23 mouse cellular contexts compared by ENCODE assay signal in the genomic region with DNA sequence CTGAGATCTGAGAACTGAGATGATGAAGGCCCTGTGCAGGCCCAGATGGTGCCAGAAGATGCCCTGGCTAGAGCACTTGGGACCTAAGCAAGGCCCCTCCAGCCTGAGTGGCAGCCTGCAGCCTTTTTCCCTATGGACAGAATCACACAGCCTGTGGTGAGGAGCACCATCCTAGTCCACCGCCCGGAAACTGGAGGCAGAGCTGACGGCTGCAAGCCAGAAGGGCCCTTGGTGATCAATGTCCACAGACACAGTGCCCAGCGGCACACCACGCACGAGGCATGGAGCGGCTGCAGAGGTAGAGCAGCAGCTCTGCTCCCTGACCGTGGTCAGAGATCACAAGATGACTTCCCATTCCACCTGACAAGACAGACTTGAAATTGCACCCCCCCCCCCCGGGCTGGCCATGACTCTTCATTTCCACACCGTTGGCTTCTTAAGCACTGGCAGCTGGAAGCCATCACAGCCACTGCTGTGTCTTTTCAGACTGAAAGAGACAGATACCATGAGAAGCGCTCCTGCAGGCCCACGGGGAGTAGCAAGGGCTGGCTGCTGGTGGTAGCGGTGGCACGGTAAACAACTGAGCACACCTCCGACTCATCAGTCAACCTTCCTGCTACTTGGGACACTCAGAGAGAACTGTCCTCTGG. TPM values are rescaled to one million over a fixed set of nuclear protein-coding genes. Genes with fewer than 3 reads are reported as not detected.
DNase-seq lines count a peak whose midpoint lies in the region; ATAC-seq and TF ChIP-seq lines count a peak whose summit lies in the region.
"Had no signal": no experiment of that assay in that cellular context is flagged by ENCODE, and none has a peak within 500 bp of the region (broad histone marks: within the 10 kb centered on the region; RNA-seq: fewer than 3 reads in every experiment).

No protein-coding gene starts in this region.

- no peak overlapping the region for H3K9ac ChIP-seq in kidney, embryonic 16.5 days (replicated peaks; ENCODE audit: low read length)
- H3K9ac ChIP-seq in lung, postnatal 0 days (replicated peaks; ENCODE audit: low read depth), result no peak overlapping the region
- H3K9ac ChIP-seq: embryonic facial prominence, embryonic 15.5 days had no signal

- no peak overlapping the region for H3K4me2 ChIP-seq in kidney, embryonic 16.5 days (replicated peaks; ENCODE audit: low read depth, low read length)
- no peak overlapping the region for H3K4me2 ChIP-seq in lung, postnatal 0 days (replicated peaks; ENCODE audit: low read depth, low read length)
- H3K4me2 ChIP-seq: embryonic facial prominence, embryonic 15.5 days had no signal

- no peak overlapping the region for H3K27ac ChIP-seq in kidney, embryonic 16.5 days (ENCODE audit: low read length)
- H3K27ac ChIP-seq in lung, postnatal 0 days (ENCODE audit: low read length), result no peak overlapping the region
- H3K27ac ChIP-seq: embryonic facial prominence, embryonic 15.5 days; heart, embryonic 10.5 days had no signal

- WGBS in kidney, embryonic 16.5 days, result 51% methylated on average over 15 of the region's 15 CpGs
- 60% methylated on average over 15 of the region's 15 CpGs for WGBS in lung, postnatal 0 days
- WGBS in lung, adult 2 months, result 81% methylated on average over 15 of the region's 15 CpGs

- peaks cover 42% of the 10 kb centered on the region for H3K4me1 ChIP-seq in kidney, embryonic 16.5 days (ENCODE audit: insufficient read depth, low read length)
- no peaks in the 10 kb centered on the region for H3K4me1 ChIP-seq in lung, postnatal 0 days (ENCODE audit: insufficient read depth, low read depth, low read length)
- peaks cover 15% of the 10 kb centered on the region for H3K4me1 ChIP-seq in lung, adult 2 months (ENCODE audit: control insufficient read depth, insufficient read depth, low read length)

- peaks cover 4% of the 10 kb centered on the region; the same call in 1 of the 2 replicates for H3K36me3 ChIP-seq in kidney, embryonic 16.5 days (ENCODE audit: insufficient read depth, low read length)
- no peaks in the 10 kb centered on the region for H3K36me3 ChIP-seq in lung, postnatal 0 days (ENCODE audit: insufficient read depth, low read length)

- TF ChIP-seq EP300 in lung, postnatal 0 days (IDR thresholded peaks at IDR 0.05), result no peak

- ATAC-seq in kidney, embryonic 16.5 days (ENCODE audit: low FRiP score, low TSS enrichment), result peak; percentile 21; the same call in 1 of the 2 replicates
- no peak for ATAC-seq in lung, postnatal 0 days
- ATAC-seq: CD4-positive, CD25-positive, alpha-beta regulatory T cell, adult 4 months; forebrain, embryonic 14.5 days had no signal

- DNase-seq in kidney, adult 11 months, result no peak
- peak; percentile 60 for DNase-seq in lung, postnatal 0 days (ENCODE audit: low spot score)
- no peak for DNase-seq in lung, adult 2 months
- DNase-seq in retina, postnatal 1 day, result peak; percentile 54
- no peak for DNase-seq in retina, embryonic 14.5 days (ENCODE audit: low spot score)
- peak; percentile 57 for DNase-seq in lung, postnatal 36 days
- DNase-seq in frontal cortex, postnatal 14 days (ENCODE audit: low spot score in 2 of 2), result no peak
- DNase-seq: adrenal gland, postnatal 10 days; B cell, adult 2 months; cerebellum, adult 11 months; embryo, embryonic 11 days; gastrocnemius, postnatal 36 days; heart, adult 18-20 months; heart, postnatal 10 days had no signal

- H3K9me3 ChIP-seq in kidney, embryonic 16.5 days (ENCODE audit: low read length), result no peaks in the 10 kb centered on the region
- H3K9me3 ChIP-seq in lung, postnatal 0 days (ENCODE audit: low read length), result no peaks in the 10 kb centered on the region
- H3K9me3 ChIP-seq: embryonic facial prominence, embryonic 15.5 days; forebrain, embryonic 10.5 days; G1E; heart, embryonic 10.5 days had no signal

- H3K27me3 ChIP-seq in kidney, embryonic 16.5 days (ENCODE audit: insufficient read depth, low read length), result no peaks in the 10 kb centered on the region
- H3K27me3 ChIP-seq in lung, postnatal 0 days (replicated peaks; ENCODE audit: insufficient read depth, low read length), result no peaks in the 10 kb centered on the region
- H3K27me3 ChIP-seq: embryonic facial prominence, embryonic 15.5 days had no signal

- H3K4me3 ChIP-seq in kidney, embryonic 16.5 days (ENCODE audit: low read length), result no peak overlapping the region
- no peak overlapping the region for H3K4me3 ChIP-seq in lung, postnatal 0 days (ENCODE audit: low read depth, low read length)
- no peak overlapping the region for H3K4me3 ChIP-seq in lung, adult 2 months (replicated peaks; ENCODE audit: extremely low read depth, low read depth, low read length)
- H3K4me3 ChIP-seq: embryonic facial prominence, embryonic 15.5 days; erythroblast, embryonic 14.5 days; forebrain, embryonic 10.5 days; heart, embryonic 10.5 days had no signal

- no peak for TF ChIP-seq CTCF in lung, postnatal 0 days (IDR thresholded peaks at IDR 0.05)
- no peak for TF ChIP-seq CTCF in lung, adult 2 months (IDR thresholded peaks at IDR 0.05; ENCODE audit: insufficient read depth, low read length)

- TF ChIP-seq POLR2A in lung, adult 2 months (IDR thresholded peaks at IDR 0.05; ENCODE audit: borderline replicate concordance, extremely low read depth, low read depth, low read length), result no peak

RNA-seq across cellular contexts. Expression of a gene that starts 6.7 kb away (rescaled TPM):
- 0.60 and 0.92 TPM in 2 replicates for polyA plus RNA-seq in kidney, embryonic 16.5 days (2015; fragmentation: Nextera tagmentation; extraction: Ambion mirVana)
- polyA plus RNA-seq in lung, postnatal 0 days (2015; fragmentation: Nextera tagmentation; extraction: Ambion mirVana), result 2.2 and 3.3 TPM in 2 replicates
- polyA plus RNA-seq in lung, adult 2 months (2012; rRNA removed), result 7.2 and 9.0 TPM in 2 replicates
- polyA plus RNA-seq: CD4-positive, CD25-positive, alpha-beta regulatory T cell, adult 4 months; erythroblast, embryonic 14.5 days had no signal

RNA-seq across cellular contexts. Expression of a gene that starts 11.2 kb away (rescaled TPM):
- polyA plus RNA-seq in kidney, embryonic 16.5 days (2015; fragmentation: Nextera tagmentation; extraction: Ambion mirVana), result 6.8 and 8.0 TPM in 2 replicates
- polyA plus RNA-seq in lung, postnatal 0 days (2015; fragmentation: Nextera tagmentation; extraction: Ambion mirVana), result 7.1 and 7.2 TPM in 2 replicates
- 2.7 and 3.3 TPM in 2 replicates for polyA plus RNA-seq in lung, adult 2 months (2012; rRNA removed)
- polyA plus RNA-seq: CD4-positive, CD25-positive, alpha-beta regulatory T cell, adult 4 months; erythroblast, embryonic 14.5 days; G1E had no signal

RNA-seq across cellular contexts. Expression of a gene that starts 34.3 kb away (rescaled TPM):
- 6.6 and 6.7 TPM in 2 replicates for polyA plus RNA-seq in kidney, embryonic 16.5 days (2015; fragmentation: Nextera tagmentation; extraction: Ambion mirVana)
- 22.7 and 28.1 TPM in 2 replicates for polyA plus RNA-seq in lung, postnatal 0 days (2015; fragmentation: Nextera tagmentation; extraction: Ambion mirVana)
- 75.7 and 93.4 TPM in 2 replicates for polyA plus RNA-seq in lung, adult 2 months (2012; rRNA removed)

RNA-seq across cellular contexts. Expression of a gene that starts 48.5 kb away (rescaled TPM):
- polyA plus RNA-seq in kidney, embryonic 16.5 days (2015; fragmentation: Nextera tagmentation; extraction: Ambion mirVana), result 44.1 and 46.1 TPM in 2 replicates
- 16.1 and 17.5 TPM in 2 replicates for polyA plus RNA-seq in lung, postnatal 0 days (2015; fragmentation: Nextera tagmentation; extraction: Ambion mirVana)
- 12.2 and 14.0 TPM in 2 replicates for polyA plus RNA-seq in lung, adult 2 months (2012; rRNA removed)

RNA-seq across cellular contexts. Expression of a gene that starts 59.4 kb away (rescaled TPM):
- polyA plus RNA-seq in kidney, embryonic 16.5 days (2015; fragmentation: Nextera tagmentation; extraction: Ambion mirVana), result not detected in 2 replicates
- not detected in 2 replicates for polyA plus RNA-seq in lung, postnatal 0 days (2015; fragmentation: Nextera tagmentation; extraction: Ambion mirVana)
- 0.33 TPM in 1 of 2 replicates, not detected in the other for polyA plus RNA-seq in lung, adult 2 months (2012; rRNA removed)
- polyA plus RNA-seq: CD4-positive, CD25-positive, alpha-beta regulatory T cell, adult 4 months; forebrain, embryonic 10.5 days; forebrain, embryonic 14.5 days; G1E; heart, embryonic 10.5 days; heart, embryonic 14.5 days had no signal

Comparison
In these comparisons a context has a peak if more than half of its experiments do, and no peak if none do; other contexts are left out.
1. DNase-seq: peak in lung, postnatal 0 days (single experiment), retina, postnatal 1 day (single experiment) and lung, postnatal 36 days (single experiment); none in kidney, adult 11 months (single experiment), lung, adult 2 months (single experiment), retina, embryonic 14.5 days (single experiment) and frontal cortex, postnatal 14 days (0 of 2).